Mouse (Mus musculus) E14TG2a.4 (cell line): ENCODE measurements at regions not wholly inside any gene's neighbourhood (a gene's known extent, or its start where the extent isn't known, plus 50 kb on each side); places are given as distances from the start of the nearest gene placed in this dataset.

Experiments used
- H3K27me3 ChIP-seq: 2 replicates; pipeline ENCODE4 v1.6.1; 2014; ENCODE audit warnings: low read length, control low read depth; ENCODE audit not compliant: insufficient read depth
- H3K36me3 ChIP-seq: 2 replicates; pipeline ENCODE4 v1.6.1; 2014; ENCODE audit warnings: low read length, control low read depth; ENCODE audit not compliant: insufficient read depth
- H3K4me1 ChIP-seq: replicated peaks from 2 replicates; pipeline ENCODE4 v1.6.1; 2014; ENCODE audit warnings: low read depth, low read length, control low read depth
- H3K4me3 ChIP-seq: replicated peaks from 2 replicates; pipeline ENCODE4 v1.5.1; 2014; ENCODE audit warnings: mild to moderate bottlenecking, low read length
- H3K9me3 ChIP-seq: 2 replicates; pipeline ENCODE4 v1.6.1; 2014; ENCODE audit warnings: low read length, control low read depth
- CTCF ChIP-seq: conservative IDR thresholded peaks from 2 replicates; pipeline ENCODE4 v1.5.1; 2014; ENCODE audit warnings: low read length
- NANOG ChIP-seq: IDR thresholded peaks from 2 replicates; pipeline ENCODE4 v1.6.1; 2014; ENCODE audit warnings: borderline replicate concordance, low read length, mixed read lengths
- POU5F1 ChIP-seq: IDR thresholded peaks from 2 replicates; pipeline ENCODE4 v1.6.1; 2014; ENCODE audit warnings: low read length, borderline replicate concordance

DNA sequence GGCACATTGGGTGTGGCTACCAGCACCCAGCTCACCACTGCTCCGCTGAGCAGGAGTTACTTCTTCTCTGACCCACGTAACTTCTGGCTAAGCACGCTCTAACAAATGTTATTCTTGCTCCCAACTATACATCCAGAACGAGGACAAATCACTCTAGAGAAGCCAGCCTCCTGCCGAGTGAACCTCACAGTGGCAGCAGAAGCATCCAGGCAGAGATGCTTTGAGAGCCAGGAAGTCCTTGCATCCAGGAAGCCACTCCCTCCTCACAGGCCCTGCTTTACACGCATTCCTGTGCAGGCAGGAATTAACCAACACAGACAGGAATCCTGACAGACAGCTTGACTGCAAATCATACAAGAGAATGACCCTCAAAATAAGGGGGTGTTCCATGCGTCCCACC lies 129.4 kb upstream of the Mgmt start:
- Histone ChIP-seq H3K36me3 (no peaks in the 10 kb centered on the region), H3K27me3 (peaks cover 7% of the 10 kb centered on the region; the same call in 1 of the 2 replicates), H3K9me3 (no peaks in the 10 kb centered on the region), H3K4me3 (peak overlapping the region; percentile 39), H3K4me1 (peaks cover 13% of the 10 kb centered on the region)
- TF ChIP-seq POU5F1 (no peak), CTCF (no peak), NANOG (no peak)

DNA sequence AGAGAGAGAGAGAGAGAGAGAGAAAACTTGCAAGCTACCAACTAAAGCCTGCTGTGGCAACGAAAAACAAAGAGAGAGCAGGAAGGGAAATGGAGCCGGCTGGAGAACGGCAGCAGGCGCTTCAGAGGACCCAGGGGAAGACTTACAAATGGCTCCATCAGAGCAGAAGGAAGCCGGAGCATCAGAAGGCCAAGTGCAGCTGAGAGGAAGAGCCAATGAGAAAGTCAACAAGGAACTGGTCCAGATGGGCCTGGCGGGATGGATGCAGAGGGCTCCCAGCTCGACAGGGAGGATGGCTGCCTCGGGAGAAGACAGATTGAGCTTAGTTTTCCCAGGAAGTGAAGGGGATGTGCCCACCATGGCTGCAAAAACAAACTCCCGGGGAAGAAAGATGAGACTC lies 127.2 kb upstream of the Mgmt start:
- Histone ChIP-seq H3K4me1 (peaks cover 13% of the 10 kb centered on the region), H3K4me3 (no peak overlapping the region), H3K27me3 (peaks cover 3% of the 10 kb centered on the region; the same call in 1 of the 2 replicates), H3K36me3 (no peaks in the 10 kb centered on the region), H3K9me3 (peaks cover 6% of the 10 kb centered on the region)
- no peak for TF ChIP-seq CTCF
- no peak for TF ChIP-seq NANOG
- no peak for TF ChIP-seq POU5F1

- TF ChIP-seq POU5F1, result no peak
- no peak for TF ChIP-seq CTCF
- TF ChIP-seq NANOG, result no peak
- Histone ChIP-seq H3K36me3 (no peaks in the 10 kb centered on the region), H3K4me1 (peaks cover 4% of the 10 kb centered on the region; the same call in 1 of the 2 replicates), H3K4me3 (no peak overlapping the region), H3K9me3 (no peaks in the 10 kb centered on the region), H3K27me3 (peaks cover 12% of the 10 kb centered on the region; the same call in 1 of the 2 replicates)
These were observed 113.7 kb upstream of the Mgmt start for GRCm38 (mm10) chr7:136780708-136781107.

DNA sequence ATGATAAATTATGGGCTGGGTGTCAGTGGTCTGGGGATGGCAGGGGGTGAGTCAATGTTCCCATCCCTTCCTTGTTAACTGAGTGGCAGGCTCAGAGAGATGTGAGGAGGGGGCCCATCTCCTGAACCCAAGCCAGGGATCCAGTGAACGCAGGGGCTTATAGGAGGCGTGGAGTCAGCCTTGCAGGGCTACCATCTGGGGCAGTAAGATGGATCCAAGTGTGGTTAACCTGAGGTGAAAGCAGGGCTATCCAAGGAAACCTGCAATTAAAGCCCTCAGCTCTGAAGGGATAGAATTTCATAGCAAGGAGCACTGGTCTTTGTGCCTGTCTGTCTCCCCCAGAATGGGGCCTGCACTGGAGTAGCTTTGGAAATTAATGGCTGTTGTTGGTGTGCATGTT lies 103.3 kb upstream of the Mgmt start:
- H3K4me3 ChIP-seq, result no peak overlapping the region
- no peaks in the 10 kb centered on the region for H3K36me3 ChIP-seq
- H3K4me1 ChIP-seq, result peaks cover 7% of the 10 kb centered on the region
- no peaks in the 10 kb centered on the region for H3K9me3 ChIP-seq
- TF ChIP-seq NANOG, result no peak
- no peak for TF ChIP-seq CTCF
- TF ChIP-seq POU5F1, result no peak
- H3K27me3 ChIP-seq, result peaks cover 8% of the 10 kb centered on the region

- Histone ChIP-seq H3K9me3 (no peaks in the 10 kb centered on the region), H3K36me3 (no peaks in the 10 kb centered on the region), H3K4me3 (no peak overlapping the region), H3K27me3 (peaks cover 12% of the 10 kb centered on the region), H3K4me1 (peaks cover 9% of the 10 kb centered on the region)
- no peak for TF ChIP-seq NANOG
- TF ChIP-seq CTCF, result no peak
- TF ChIP-seq POU5F1, result no peak
These were observed 102.3 kb upstream of the Mgmt start for GRCm38 (mm10) chr7:136792131-136792530.

DNA sequence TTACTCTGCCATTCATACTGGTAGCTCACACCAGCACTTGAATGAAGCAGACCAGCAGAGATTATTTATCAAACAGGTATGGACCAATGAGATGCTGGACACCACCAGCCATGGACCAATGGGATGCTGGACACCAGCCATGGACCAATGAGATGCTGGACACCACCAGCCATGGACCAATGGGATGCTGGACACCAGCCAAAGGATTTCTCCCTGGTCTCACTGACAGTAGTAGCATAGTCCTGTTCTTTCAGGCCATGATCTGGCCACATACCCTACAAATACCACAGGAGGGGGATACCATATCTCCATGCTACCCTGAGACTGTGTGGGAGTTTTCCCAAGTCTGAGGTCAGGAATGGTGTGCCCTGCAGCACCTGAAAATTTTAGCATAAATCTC lies 98.0 kb upstream of the Mgmt start:
- Histone ChIP-seq H3K27me3 (peaks cover 29% of the 10 kb centered on the region), H3K9me3 (no peaks in the 10 kb centered on the region), H3K36me3 (no peaks in the 10 kb centered on the region), H3K4me1 (peaks cover 19% of the 10 kb centered on the region), H3K4me3 (no peak overlapping the region)
- TF ChIP-seq POU5F1 (no peak), CTCF (no peak), NANOG (no peak)

GRCm38 (mm10) chr7:136797780-136798435 lies 96.5 kb upstream of the Mgmt start:
- peaks cover 16% of the 10 kb centered on the region for H3K4me1 ChIP-seq
- TF ChIP-seq NANOG (peak; percentile 41; the same call in 1 of the 2 replicates), CTCF (no peak)
- H3K4me3 ChIP-seq, result no peak overlapping the region
- no peaks in the 10 kb centered on the region; the same call in 1 of the 2 replicates for H3K9me3 ChIP-seq
- no peaks in the 10 kb centered on the region for H3K36me3 ChIP-seq
- peaks cover 27% of the 10 kb centered on the region for H3K27me3 ChIP-seq

DNA sequence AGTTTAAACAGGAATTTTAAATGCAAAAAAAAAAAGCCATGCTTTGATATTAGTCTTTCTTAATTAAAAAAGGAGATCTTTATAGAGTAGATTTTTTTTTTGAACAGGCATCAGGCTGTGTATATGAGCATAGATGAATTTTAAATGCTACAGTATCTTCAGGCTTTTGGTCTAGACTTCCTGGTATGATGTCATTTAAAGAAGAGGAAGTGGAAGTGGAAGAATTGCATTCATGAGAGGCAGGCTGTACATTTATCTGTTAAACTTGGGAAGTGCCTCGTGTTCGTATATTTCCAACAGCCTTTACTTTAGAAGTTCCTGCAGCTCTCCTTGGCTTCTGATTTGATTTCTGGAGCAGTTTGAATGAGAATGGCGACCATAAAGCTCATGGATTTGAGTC lies 95.8 kb upstream of the Mgmt start:
- TF ChIP-seq POU5F1 (no peak), NANOG (no peak), CTCF (no peak)
- peaks cover 5% of the 10 kb centered on the region; the same call in 1 of the 2 replicates for H3K9me3 ChIP-seq

GRCm38 (mm10) chr7:136807101-136807500 lies 87.3 kb upstream of the Mgmt start:
- H3K36me3 ChIP-seq, result no peaks in the 10 kb centered on the region
- H3K4me1 ChIP-seq, result no peaks in the 10 kb centered on the region
- H3K4me3 ChIP-seq, result no peak overlapping the region
- TF ChIP-seq POU5F1 (no peak), NANOG (no peak), CTCF (no peak)
- peaks cover 9% of the 10 kb centered on the region; the same call in 1 of the 2 replicates for H3K9me3 ChIP-seq
- H3K27me3 ChIP-seq, result peaks cover 13% of the 10 kb centered on the region; the same call in 1 of the 2 replicates

More for the DNA sequence above, 95.8 kb upstream of the Mgmt start:
- Histone ChIP-seq H3K36me3 (no peaks in the 10 kb centered on the region), H3K27me3 (peaks cover 26% of the 10 kb centered on the region), H3K4me3 (no peak overlapping the region), H3K4me1 (peaks cover 16% of the 10 kb centered on the region)
